Mouse (Mus musculus) heart, embryonic 14.5 days (tissue): ENCODE data around the gene Tmem184b. TPM values are rescaled to one million over a fixed set of nuclear protein-coding genes. Genes with fewer than 3 reads are reported as not detected.

Experiments
- ATAC-seq: fragments of 200-750 bp; cut with Nextera tagmentation; 2 replicates; pipeline ENCODE4 v1.8.0; 2017; ENCODE audit warnings: low read depth, moderate TSS enrichment; ENCODE audit not compliant: insufficient number of reproducible peaks, insufficient read depth, low FRiP score
- H3K27ac ChIP-seq, 2 experiments: fragments of 200-500 bp in 1 of 2; fragments of 300-500 bp in 1 of 2; sonication (generic) in 1 of 2; replicated peaks in 1 of 2; 2 replicates each; pipeline ENCODE4 v1.5.1; 2012 to 2014; ENCODE audit warnings: low read depth in 2 of 2, low read length in 2 of 2, control low read depth in 1 of 2, mild to moderate bottlenecking in 1 of 2, mixed read lengths in 1 of 2; ENCODE audit not compliant: control insufficient read depth in 1 of 2, insufficient read depth in 1 of 2
- H3K27me3 ChIP-seq: fragments of 300-500 bp; sonication (generic); 2 replicates; pipeline ENCODE4 v1.6.1; 2014; ENCODE audit warnings: mild to moderate bottlenecking, low read length, control low read depth; ENCODE audit not compliant: control insufficient read depth, insufficient read depth
- H3K36me3 ChIP-seq: fragments of 300-500 bp; sonication (generic); 2 replicates; pipeline ENCODE4 v1.6.1; 2014; ENCODE audit warnings: mild to moderate bottlenecking, control low read depth, low read length, mixed read lengths; ENCODE audit not compliant: control insufficient read depth, insufficient read depth
- H3K4me1 ChIP-seq, 2 experiments: fragments of 200-500 bp in 1 of 2; fragments of 300-500 bp in 1 of 2; sonication (generic) in 1 of 2; 2 replicates each; pipeline ENCODE4 v1.6.1; 2012 to 2014; ENCODE audit warnings: low read length in 2 of 2, control low read depth in 1 of 2, mixed read lengths in 1 of 2; ENCODE audit not compliant: control insufficient read depth in 2 of 2, insufficient read depth in 2 of 2
- H3K4me2 ChIP-seq: fragments of 300-500 bp; sonication (generic); 2 replicates; pipeline ENCODE4 v1.6.1; 2014; ENCODE audit warnings: mild to moderate bottlenecking, low read length
- H3K4me3 ChIP-seq, 2 experiments: fragments of 200-500 bp in 1 of 2; fragments of 300-500 bp in 1 of 2; sonication (generic) in 1 of 2; 2 replicates each; pipeline ENCODE4 v1.5.1; 2012 to 2014; ENCODE audit warnings: low read length in 2 of 2, mild to moderate bottlenecking in 2 of 2, control low read depth in 1 of 2, low read depth in 1 of 2, moderate library complexity in 1 of 2; ENCODE audit not compliant: control insufficient read depth in 1 of 2, insufficient read depth in 1 of 2
- H3K9ac ChIP-seq: fragments of 300-500 bp; sonication (generic); 2 replicates; pipeline ENCODE4 v1.6.1; 2014; ENCODE audit warnings: mild to moderate bottlenecking, low read length
- H3K9me3 ChIP-seq: fragments of 300-500 bp; sonication (generic); 2 replicates; pipeline ENCODE4 v1.6.1; 2016; ENCODE audit warnings: low read length, control low read depth; ENCODE audit not compliant: control insufficient read depth
- WGBS: fragments of 180-500 bp; shearing (Covaris S2); extraction: QIAGEN DNeasy Blood & Tissue Kit; methylation state at CpG from one replicate; pipeline ENCODE4 v1.1.7; 2014; 5-methylcytosine and 5-hydroxymethylcytosine counted together
- polyA plus RNA-seq: library from polyadenylated mRNA; unstranded; fragments of >200 nt; fragmentation: Nextera tagmentation; extraction: Ambion mirVana; gene quantifications from 2 replicates; pipeline ENCODE4 v1.2.1, GENCODE M21; 2014

Gene Tmem184b
- polyA plus RNA-seq, 1 experiment from 2014 or later = 60.6 TPM

GRCm38 (mm10) chr15:79366402-79366801 lies 37.0 kb downstream of the Tmem184b start:
- 83% methylated on average over 5 of the region's 5 CpGs for WGBS
- no peaks in the 10 kb centered on the region for H3K9me3 ChIP-seq
- H3K4me2 ChIP-seq = no peak overlapping the region
- H3K9ac ChIP-seq = no peak overlapping the region
- peaks cover 17 to 31% of the 10 kb centered on the region in 2 experiments for H3K4me1 ChIP-seq
- H3K36me3 ChIP-seq = peaks cover 98% of the 10 kb centered on the region
- no peak for ATAC-seq
- H3K27ac ChIP-seq = no peak overlapping the region
- no peaks in the 10 kb centered on the region for H3K27me3 ChIP-seq
- no peak overlapping the region for H3K4me3 ChIP-seq

GRCm38 (mm10) chr15:79365068-79365467 lies 38.3 kb downstream of the Tmem184b start:
- WGBS = 97% methylated on average over 12 of the region's 12 CpGs
- H3K4me2 ChIP-seq = no peak overlapping the region
- no peaks in the 10 kb centered on the region for H3K9me3 ChIP-seq
- no peak overlapping the region for H3K4me3 ChIP-seq
- H3K9ac ChIP-seq = no peak overlapping the region
- H3K4me1 ChIP-seq = peaks cover 25 to 41% of the 10 kb centered on the region in 2 experiments
- H3K27ac ChIP-seq = no peak overlapping the region
- ATAC-seq = no peak
- H3K36me3 ChIP-seq = peaks cover 91% of the 10 kb centered on the region
- no peaks in the 10 kb centered on the region for H3K27me3 ChIP-seq

GRCm38 (mm10) chr15:79364120-79364519 lies 39.2 kb downstream of the Tmem184b start:
- H3K27ac ChIP-seq = no peak overlapping the region; a peak in 1 of 4 replicates
- no peaks in the 10 kb centered on the region for H3K9me3 ChIP-seq
- H3K4me1 ChIP-seq = peaks cover 28 to 42% of the 10 kb centered on the region in 2 experiments
- H3K27me3 ChIP-seq = no peaks in the 10 kb centered on the region
- H3K4me3 ChIP-seq = no peak overlapping the region
- H3K4me2 ChIP-seq = no peak overlapping the region
- WGBS = 48% methylated on average over 6 of the region's 6 CpGs
- ATAC-seq = no peak
- peaks cover 81% of the 10 kb centered on the region for H3K36me3 ChIP-seq
- peak overlapping the region; percentile 30; the same call in 1 of the 2 replicates for H3K9ac ChIP-seq

- H3K36me3 ChIP-seq = peaks cover 51% of the 10 kb centered on the region
Measured at GRCm38 (mm10) chr15:79361023-79361422, 42.3 kb downstream of the Tmem184b start.

GRCm38 (mm10) chr15:79360371-79360770 lies 43.0 kb downstream of the Tmem184b start:
- H3K36me3 ChIP-seq = peaks cover 45% of the 10 kb centered on the region
- peak overlapping the region; percentile 12 for H3K4me2 ChIP-seq
- no peaks in the 10 kb centered on the region for H3K9me3 ChIP-seq
- H3K27ac ChIP-seq = peak overlapping the region; percentile 73 to 74
- 0 out of 2 replicates have a peak overlapping the region, but pooled peaks have one; percentile 17 for H3K9ac ChIP-seq
- H3K27me3 ChIP-seq = no peaks in the 10 kb centered on the region
- 17% methylated on average over 7 of the region's 7 CpGs for WGBS
- peaks cover 42 to 55% of the 10 kb centered on the region in 2 experiments for H3K4me1 ChIP-seq
- H3K4me3 ChIP-seq = no peak overlapping the region
- ATAC-seq = no peak

More at GRCm38 (mm10) chr15:79361023-79361422, 42.3 kb downstream of the Tmem184b start:
- Histone ChIP-seq H3K4me1 (peaks cover 42 to 54% of the 10 kb centered on the region in 2 experiments), H3K9me3 (no peaks in the 10 kb centered on the region), H3K27ac (peak overlapping the region in 1 of 2 experiments; percentile 74; a peak in 2 of 4 replicates), H3K9ac (no peak overlapping the region), H3K4me2 (no peak overlapping the region), H3K4me3 (no peak overlapping the region), H3K27me3 (no peaks in the 10 kb centered on the region)
- no peak for ATAC-seq
- WGBS = 37% methylated on average over 4 of the region's 4 CpGs

- 0 out of 2 replicates have a peak, but pooled peaks have one; percentile 4 for ATAC-seq
- Histone ChIP-seq H3K27ac (peak overlapping the region; percentile 73 to 74), H3K9me3 (no peaks in the 10 kb centered on the region), H3K9ac (0 out of 2 replicates have a peak overlapping the region, but pooled peaks have one; percentile 27), H3K36me3 (peaks cover 41% of the 10 kb centered on the region), H3K4me2 (peak overlapping the region; percentile 12), H3K4me1 (peaks cover 42 to 55% of the 10 kb centered on the region in 2 experiments), H3K27me3 (no peaks in the 10 kb centered on the region), H3K4me3 (no peak overlapping the region)
- 5% methylated on average over 6 of the region's 6 CpGs for WGBS
Measured at GRCm38 (mm10) chr15:79359954-79360353, 43.4 kb downstream of the Tmem184b start.

GRCm38 (mm10) chr15:79357974-79358690 lies 45.2 kb downstream of the Tmem184b start:
- Histone ChIP-seq H3K27ac (peak overlapping the region; percentile 6 to 71; a peak in 3 of 4 replicates), H3K9ac (no peak overlapping the region), H3K4me3 (peak overlapping the region in 1 of 2 experiments; percentile 48; a peak in 1 of 4 replicates), H3K4me1 (peaks cover 37 to 51% of the 10 kb centered on the region in 2 experiments), H3K36me3 (peaks cover 22% of the 10 kb centered on the region), H3K9me3 (no peaks in the 10 kb centered on the region), H3K4me2 (peak overlapping the region; percentile 99), H3K27me3 (no peaks in the 10 kb centered on the region)
- ATAC-seq = no peak
- WGBS = 37% methylated on average over 12 of the region's 12 CpGs
